Mouse (Mus musculus) neural tube, embryonic 15.5 days (tissue): ENCODE measurements around the gene Svbp. TPM values are rescaled to one million over a fixed set of nuclear protein-coding genes. Genes with fewer than 3 reads are reported as not detected.
A peak's percentile ranks its signal among the peaks of the same experiment; 100 is the strongest.

Source experiments
- ATAC-seq: fragments of 200-750 bp; cut with Nextera tagmentation; 2 replicates; pipeline ENCODE4 v1.8.0; 2017; ENCODE audit warnings: mild to moderate bottlenecking, moderate TSS enrichment, moderate library complexity; ENCODE audit not compliant: low FRiP score
- H3K27ac ChIP-seq: fragments of 300-500 bp; sonication (generic); replicated peaks from 2 replicates; pipeline ENCODE4 v1.5.1; 2015; ENCODE audit warnings: mild to moderate bottlenecking, inconsistent platforms
- H3K27me3 ChIP-seq: fragments of 300-500 bp; sonication (generic); replicated peaks from 2 replicates; pipeline ENCODE4 v1.6.1; 2015; ENCODE audit warnings: inconsistent platforms
- H3K36me3 ChIP-seq: fragments of 300-500 bp; sonication (generic); 2 replicates; pipeline ENCODE4 v1.6.1; 2015; ENCODE audit warnings: inconsistent platforms
- H3K4me1 ChIP-seq: fragments of 300-500 bp; sonication (generic); 2 replicates; pipeline ENCODE4 v1.6.1; 2015; ENCODE audit warnings: inconsistent platforms
- H3K4me2 ChIP-seq: fragments of 300-500 bp; sonication (generic); 2 replicates; pipeline ENCODE4 v1.6.1; 2015; ENCODE audit warnings: inconsistent platforms, mild to moderate bottlenecking, moderate library complexity
- H3K4me3 ChIP-seq: fragments of 300-500 bp; sonication (generic); replicated peaks from 2 replicates; pipeline ENCODE4 v1.5.1; 2015; ENCODE audit warnings: mild to moderate bottlenecking, inconsistent platforms
- H3K9ac ChIP-seq: fragments of 300-500 bp; sonication (generic); replicated peaks from 2 replicates; pipeline ENCODE4 v1.6.1; 2015; ENCODE audit warnings: mild to moderate bottlenecking, inconsistent platforms
- H3K9me3 ChIP-seq: fragments of 300-500 bp; sonication (generic); replicated peaks from 2 replicates; pipeline ENCODE4 v1.6.1; 2016; ENCODE audit warnings: inconsistent platforms
- WGBS: fragments of 180-500 bp; shearing (Covaris S2); methylation state at CpG from one replicate; pipeline ENCODE4 v1.1.7; 2015; ENCODE audit warnings: mixed read lengths; 5-methylcytosine and 5-hydroxymethylcytosine counted together
- polyA plus RNA-seq: library from polyadenylated mRNA; unstranded; fragments of >200 nt; fragmentation: Nextera tagmentation; extraction: Ambion mirVana; gene quantifications from 2 replicates; pipeline ENCODE4 v1.2.1, GENCODE M21; 2015

The Svbp gene
- 198 and 242 TPM in 2 replicates for polyA plus RNA-seq

GRCm38 (mm10) chr4:119194909-119195581 lies at the start of gene Svbp:
TSS of gene Svbp (plus strand) at chr4:119195306.
- Histone ChIP-seq H3K4me3 (peak within 1 kb of the TSS; percentile 62), H3K27ac (peak within 1 kb of the TSS; percentile 79), H3K27me3 (no peaks in the 10 kb centered on the region), H3K9me3 (no peaks in the 10 kb centered on the region), H3K4me1 (peaks cover 27% of the 10 kb centered on the region), H3K4me2 (peak within 1 kb of the TSS; percentile 69), H3K36me3 (no peaks in the 10 kb centered on the region), H3K9ac (peak within 1 kb of the TSS; percentile 69)
- WGBS: under 1% methylated on average over 41 of the region's 47 CpGs
- peak; percentile 91 for ATAC-seq

GRCm38 (mm10) chr4:119146816-119147215 lies 48.3 kb upstream of the Svbp start:
- no peaks in the 10 kb centered on the region for H3K27me3 ChIP-seq

GRCm38 (mm10) chr4:119147347-119147746 lies 47.8 kb upstream of the Svbp start:
- Histone ChIP-seq H3K27ac (no peak overlapping the region), H3K4me3 (no peak overlapping the region), H3K4me2 (no peak overlapping the region), H3K4me1 (0 out of 2 replicates have a peak, but pooled peaks cover 2% of the 10 kb centered on the region), H3K27me3 (no peaks in the 10 kb centered on the region), H3K36me3 (no peaks in the 10 kb centered on the region), H3K9ac (no peak overlapping the region), H3K9me3 (no peaks in the 10 kb centered on the region)
- no peak for ATAC-seq
- 88% methylated on average over 5 of the region's 5 CpGs for WGBS

More at GRCm38 (mm10) chr4:119146816-119147215, 48.3 kb upstream of the Svbp start:
- ATAC-seq: no peak
- no peaks in the 10 kb centered on the region for H3K36me3 ChIP-seq
- H3K9me3 ChIP-seq: no peaks in the 10 kb centered on the region
- no peak overlapping the region for H3K27ac ChIP-seq
- no peak overlapping the region for H3K9ac ChIP-seq
- no peak overlapping the region for H3K4me2 ChIP-seq
- no peak overlapping the region for H3K4me3 ChIP-seq
- 0 out of 2 replicates have a peak, but pooled peaks cover 3% of the 10 kb centered on the region for H3K4me1 ChIP-seq
- 92% methylated on average over 7 of the region's 7 CpGs for WGBS

- Histone ChIP-seq H3K9me3 (no peaks in the 10 kb centered on the region), H3K9ac (no peak overlapping the region), H3K4me1 (no peaks in the 10 kb centered on the region), H3K4me2 (no peak overlapping the region), H3K27me3 (no peaks in the 10 kb centered on the region), H3K4me3 (no peak overlapping the region), H3K36me3 (no peaks in the 10 kb centered on the region), H3K27ac (no peak overlapping the region)
- WGBS: 88% methylated on average over 11 of the region's 11 CpGs
- no peak for ATAC-seq
Measured at GRCm38 (mm10) chr4:119148741-119149140, 46.4 kb upstream of the Svbp start.

GRCm38 (mm10) chr4:119157186-119157585 lies 37.9 kb upstream of the Svbp start:
- H3K27me3 ChIP-seq: no peaks in the 10 kb centered on the region
- no peaks in the 10 kb centered on the region for H3K9me3 ChIP-seq
- no peak overlapping the region for H3K4me2 ChIP-seq
- H3K27ac ChIP-seq: no peak overlapping the region
- H3K9ac ChIP-seq: no peak overlapping the region
- no peak for ATAC-seq
- no peak overlapping the region for H3K4me3 ChIP-seq
- no peaks in the 10 kb centered on the region for H3K4me1 ChIP-seq
- WGBS: 32% methylated on average over 2 of the region's 2 CpGs
- H3K36me3 ChIP-seq: no peaks in the 10 kb centered on the region

- H3K27ac ChIP-seq: no peak overlapping the region
- H3K9ac ChIP-seq: no peak overlapping the region
- 82% methylated on average over 5 of the region's 5 CpGs for WGBS
Measured at GRCm38 (mm10) chr4:119157891-119158290, 37.2 kb upstream of the Svbp start.

GRCm38 (mm10) chr4:119161358-119161757 lies 33.7 kb upstream of the Svbp start:
- Histone ChIP-seq H3K4me3 (no peak overlapping the region), H3K4me1 (no peaks in the 10 kb centered on the region), H3K9me3 (no peaks in the 10 kb centered on the region), H3K36me3 (no peaks in the 10 kb centered on the region), H3K27me3 (no peaks in the 10 kb centered on the region), H3K27ac (no peak overlapping the region), H3K4me2 (no peak overlapping the region), H3K9ac (no peak overlapping the region)
- 72% methylated on average over 3 of the region's 3 CpGs for WGBS
- no peak for ATAC-seq

More at GRCm38 (mm10) chr4:119157891-119158290, 37.2 kb upstream of the Svbp start:
- no peak for ATAC-seq
- no peaks in the 10 kb centered on the region for H3K27me3 ChIP-seq
- H3K9me3 ChIP-seq: no peaks in the 10 kb centered on the region
- no peak overlapping the region for H3K4me2 ChIP-seq
- no peak overlapping the region for H3K4me3 ChIP-seq
- no peaks in the 10 kb centered on the region for H3K36me3 ChIP-seq
- H3K4me1 ChIP-seq: no peaks in the 10 kb centered on the region

- H3K9ac ChIP-seq: no peak overlapping the region
- H3K27ac ChIP-seq: no peak overlapping the region
- no peaks in the 10 kb centered on the region for H3K27me3 ChIP-seq
- H3K4me3 ChIP-seq: no peak overlapping the region
- H3K4me2 ChIP-seq: no peak overlapping the region
- no peak for ATAC-seq
- no peaks in the 10 kb centered on the region for H3K4me1 ChIP-seq
- no peaks in the 10 kb centered on the region for H3K9me3 ChIP-seq
- no peaks in the 10 kb centered on the region for H3K36me3 ChIP-seq
- WGBS: 76% methylated on average over 4 of the region's 4 CpGs
Measured at GRCm38 (mm10) chr4:119162990-119163389, 32.1 kb upstream of the Svbp start.

- H3K9me3 ChIP-seq: no peaks in the 10 kb centered on the region
- H3K4me3 ChIP-seq: no peak overlapping the region
- H3K9ac ChIP-seq: no peak overlapping the region
- H3K4me1 ChIP-seq: no peaks in the 10 kb centered on the region
- ATAC-seq: no peak
- H3K4me2 ChIP-seq: no peak overlapping the region
- peaks cover 19% of the 10 kb centered on the region for H3K36me3 ChIP-seq
- no peak overlapping the region for H3K27ac ChIP-seq
- WGBS: 79% methylated on average over 7 of the region's 7 CpGs
- no peaks in the 10 kb centered on the region for H3K27me3 ChIP-seq
Measured at GRCm38 (mm10) chr4:119165916-119166315, 29.2 kb upstream of the Svbp start.

GRCm38 (mm10) chr4:119167068-119167467 lies 28.0 kb upstream of the Svbp start:
- peaks cover 19% of the 10 kb centered on the region for H3K36me3 ChIP-seq
- ATAC-seq: no peak
- peaks cover 3% of the 10 kb centered on the region for H3K4me1 ChIP-seq
- H3K4me3 ChIP-seq: no peak overlapping the region
- H3K4me2 ChIP-seq: no peak overlapping the region
- no peaks in the 10 kb centered on the region for H3K9me3 ChIP-seq
- 95% methylated on average over 4 of the region's 4 CpGs for WGBS
- H3K9ac ChIP-seq: no peak overlapping the region
- no peak overlapping the region for H3K27ac ChIP-seq
- H3K27me3 ChIP-seq: no peaks in the 10 kb centered on the region

- no peak overlapping the region for H3K27ac ChIP-seq
- no peak overlapping the region for H3K9ac ChIP-seq
- 4% methylated on average over 4 of the region's 4 CpGs for WGBS
- no peak overlapping the region for H3K4me2 ChIP-seq
- no peaks in the 10 kb centered on the region for H3K9me3 ChIP-seq
- no peak; the same call in 1 of the 2 replicates for ATAC-seq
- peaks cover 19% of the 10 kb centered on the region for H3K36me3 ChIP-seq
- H3K4me1 ChIP-seq: peaks cover 9% of the 10 kb centered on the region
- H3K27me3 ChIP-seq: no peaks in the 10 kb centered on the region
- no peak overlapping the region for H3K4me3 ChIP-seq
Measured at GRCm38 (mm10) chr4:119167663-119168062, 27.4 kb upstream of the Svbp start.

- peak overlapping the region; percentile 83 for H3K4me3 ChIP-seq
- no peak for ATAC-seq
- H3K4me1 ChIP-seq: peaks cover 16% of the 10 kb centered on the region
- peak overlapping the region; percentile 87 for H3K9ac ChIP-seq
- 39% methylated on average over 18 of the region's 18 CpGs for WGBS
- H3K27ac ChIP-seq: peak overlapping the region; percentile 80
- peak overlapping the region; percentile 80 for H3K4me2 ChIP-seq
- no peaks in the 10 kb centered on the region for H3K9me3 ChIP-seq
- peaks cover 19% of the 10 kb centered on the region for H3K36me3 ChIP-seq
- no peaks in the 10 kb centered on the region for H3K27me3 ChIP-seq
Measured at GRCm38 (mm10) chr4:119172919-119173650, 22.0 kb upstream of the Svbp start.
